Mouse (Mus musculus) heart, postnatal 25 days (tissue): ENCODE results near the gene Sap30l. TPM values are rescaled to one million over a fixed set of nuclear protein-coding genes. Genes with fewer than 3 reads are reported as not detected.

Source experiments
- DNase-seq: peaks from one replicate; pipeline ENCODE4 v3.0.0; 2022; ENCODE audit warnings: low spot score
- intact Hi-C: fragments of 180-260 bp; cut with DNase I; formaldehyde crosslinking; loops from one replicate; pipeline ENCODE4 v1.15.1; 2025
- total RNA-seq, 2 experiments: library from RNA; stranded (reverse); gene quantifications; 2 replicates each; pipeline ENCODE4 v1.2.3; 2021

The Sap30l gene
- total RNA-seq, 2 experiments from 2014 or later = 37.2 to 40.7 TPM

GRCm38 (mm10) chr11:57850931-57851330, 49.5 kb downstream of the Sap30l start:
- intact Hi-C loops = no loop called here
- DNase-seq = no peak

DNA sequence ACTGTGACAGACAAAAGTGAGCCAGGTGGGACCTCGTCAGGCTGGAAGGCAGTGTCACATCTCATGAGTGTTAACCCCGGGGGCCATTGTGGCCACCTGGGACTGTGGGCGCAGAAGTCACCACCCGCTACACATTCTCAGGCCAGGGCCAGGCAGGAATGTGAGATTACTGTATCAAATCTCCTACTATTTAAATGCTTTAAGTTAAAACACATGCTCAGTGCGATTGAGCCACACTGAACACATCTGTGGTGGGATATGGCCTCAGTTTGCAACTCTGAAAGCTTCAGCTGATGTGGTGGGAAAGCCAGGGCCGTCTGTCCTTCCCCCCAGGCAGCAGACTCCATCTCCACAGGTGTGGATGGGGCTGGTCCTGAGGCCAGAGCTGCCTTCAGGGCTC, 52.1 kb downstream of the Sap30l start:
- intact Hi-C loops = no loop called here
- DNase-seq = no peak

- intact Hi-C loops = no loop called here
Measured at GRCm38 (mm10) chr11:57857709-57858108, 56.3 kb downstream of the Sap30l start.

More at GRCm38 (mm10) chr11:57857709-57858108, 56.3 kb downstream of the Sap30l start:
- DNase-seq = no peak

Other genes starting within 250 kb of the Sap30l start
- gene Galnt10, start 156.2 kb upstream of the Sap30l start, total RNA-seq = 1 to 10 TPM; 8.4 to 9.0 TPM
- not detected for gene Hand1, start 31.2 kb downstream of the Sap30l start, total RNA-seq
- gene Larp1, start 207.4 kb downstream of the Sap30l start, total RNA-seq = 10 to 100 TPM; 52.1 to 53.0 TPM